Mouse (Mus musculus): ENCODE measurements at regions not wholly inside any gene's neighbourhood (a gene's known extent, or its start where the extent isn't known, plus 50 kb on each side); places are given as distances from the start of the nearest gene placed in this dataset.
"Not testable (repeated sequence)": the region's sequence is repeated elsewhere in the genome, so short reads cannot be mapped to it uniquely, and the experiment has no call there.

DNA sequence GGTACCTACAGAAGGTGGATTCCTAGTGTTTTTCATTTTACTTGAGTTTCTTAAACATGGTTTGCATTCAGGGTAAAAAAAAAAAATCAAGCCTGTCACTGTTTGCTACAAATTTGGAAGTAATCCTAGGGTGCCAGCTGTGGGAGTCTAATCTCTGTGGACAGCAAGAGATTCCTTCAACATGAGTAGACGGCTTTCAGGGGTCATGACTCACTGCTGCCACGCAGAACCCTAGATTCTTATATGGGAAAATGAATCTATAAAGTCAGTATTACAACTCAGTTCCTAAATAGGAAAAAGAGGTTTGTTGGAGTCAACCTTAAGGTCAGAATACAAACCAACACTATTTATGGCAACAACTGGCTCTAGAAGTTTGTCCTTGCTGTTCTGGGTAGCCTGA, 310.1 kb upstream of the Pkdcc start:
- WGBS, result 76% methylated on average over 2 of the region's 2 CpGs
- DNase-seq (ENCODE audit: low read depth, low spot score), result no peak

DNA sequence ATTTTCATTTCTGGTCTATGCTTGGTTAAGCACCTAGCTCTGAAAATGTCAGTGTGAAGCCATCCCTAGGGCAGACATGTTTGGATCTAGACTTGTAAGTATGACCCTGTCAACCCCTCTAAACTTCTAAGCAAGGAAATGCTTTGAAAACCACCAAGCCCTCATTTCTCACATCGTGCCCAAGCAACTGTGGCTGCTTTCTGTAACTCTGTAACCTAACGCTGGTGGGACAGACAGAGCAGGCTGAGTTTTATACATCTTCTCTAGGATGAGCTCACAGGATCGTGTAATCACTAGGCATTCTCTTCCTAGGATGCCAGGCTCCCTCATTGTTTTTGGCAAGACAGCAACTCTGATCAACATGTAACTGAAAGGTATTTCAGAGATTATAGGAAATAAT, 309.6 kb upstream of the Pkdcc start:
- DNase-seq (ENCODE audit: low read depth, low spot score), result no peak
- 59% methylated on average over 3 of the region's 3 CpGs for WGBS

DNA sequence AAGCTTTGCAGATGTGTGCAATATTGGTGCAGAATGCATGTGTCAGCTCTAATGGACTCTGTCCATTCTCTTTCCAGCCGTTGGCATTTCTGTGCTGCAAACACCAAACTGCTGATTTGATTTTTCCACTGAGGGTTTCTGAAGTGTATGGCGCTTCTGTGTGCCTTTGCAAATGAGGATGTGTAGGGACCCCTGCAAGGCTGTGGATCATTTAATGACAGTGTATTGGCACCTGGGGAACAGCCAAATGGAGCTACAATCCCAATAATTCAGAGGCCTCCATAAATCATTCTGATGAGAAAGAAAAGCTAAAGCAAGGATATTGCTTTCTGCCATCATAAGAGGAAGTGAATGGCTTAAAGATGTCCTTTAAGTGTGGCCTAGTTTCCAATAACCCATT, 305.9 kb upstream of the Pkdcc start:
- 64% methylated on average over 2 of the region's 2 CpGs for WGBS
- DNase-seq (ENCODE audit: low read depth, low spot score), result no peak

- not testable (repeated sequence) for DNase-seq (ENCODE audit: low read depth, low spot score)
- 59% methylated on average over 4 of the region's 4 CpGs for WGBS
Observed at GRCm38 (mm10) chr17:82922986-82923385, 292.1 kb upstream of the Pkdcc start.

DNA sequence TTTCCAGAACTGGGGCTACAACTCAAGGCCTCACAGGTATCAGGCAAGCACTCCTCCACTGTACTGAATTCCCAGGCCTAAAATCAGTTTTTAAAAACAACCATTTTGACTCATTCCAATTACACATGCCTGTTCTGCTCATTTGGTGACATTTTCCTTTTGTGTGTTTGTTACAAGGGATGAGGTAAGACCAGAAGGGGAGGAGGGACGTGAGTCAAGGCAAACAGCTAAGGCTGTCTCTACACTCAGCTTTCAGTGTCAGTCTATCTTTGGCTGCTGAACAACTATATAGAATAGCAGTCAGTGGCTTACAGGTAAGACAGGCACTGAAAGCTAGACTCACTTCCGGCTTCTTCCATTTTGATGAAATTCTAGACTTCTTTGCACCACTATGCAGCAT, 289.3 kb upstream of the Pkdcc start:
- WGBS, result 68% methylated on average over 2 of the region's 2 CpGs

GRCm38 (mm10) chr17:82927681-82928080, 287.4 kb upstream of the Pkdcc start:
- DNase-seq (ENCODE audit: low read depth, low spot score), result no peak
- WGBS, result 87% methylated on average over 3 of the region's 3 CpGs

More for the DNA sequence above, 289.3 kb upstream of the Pkdcc start:
- no peak for DNase-seq (ENCODE audit: low read depth, low spot score)

- DNase-seq (ENCODE audit: low read depth, low spot score), result no peak
- WGBS, result 79% methylated on average over 3 of the region's 3 CpGs
Observed at GRCm38 (mm10) chr17:82929511-82929910, 285.6 kb upstream of the Pkdcc start.

GRCm38 (mm10) chr17:82930738-82931137, 284.4 kb upstream of the Pkdcc start:
- WGBS, result 34% methylated on average over 1 of the region's 1 CpGs

DNA sequence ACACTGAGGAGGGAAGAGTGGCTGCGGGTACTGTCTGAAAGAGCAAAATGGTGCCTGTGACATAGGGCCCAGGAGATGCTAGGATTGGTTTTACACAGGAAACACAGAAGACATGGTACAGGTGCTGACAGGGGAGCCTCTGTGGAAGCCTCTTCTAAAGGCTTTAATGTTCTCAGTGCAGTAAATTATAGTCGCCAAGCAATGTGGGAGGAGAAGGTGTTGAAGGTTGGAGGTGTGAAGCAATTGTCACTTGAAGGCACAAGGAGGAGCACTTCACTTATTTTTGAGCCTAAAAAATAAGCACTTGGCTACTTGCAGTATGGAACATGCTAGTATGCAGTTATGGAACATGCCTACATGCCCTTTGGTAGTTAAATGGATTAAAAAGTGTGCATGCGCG, 283.6 kb upstream of the Pkdcc start:
- WGBS, result 89% methylated on average over 4 of the region's 4 CpGs
- DNase-seq (ENCODE audit: low read depth, low spot score), result no peak

More at GRCm38 (mm10) chr17:82930738-82931137, 284.4 kb upstream of the Pkdcc start:
- DNase-seq (ENCODE audit: low read depth, low spot score), result no peak

DNA sequence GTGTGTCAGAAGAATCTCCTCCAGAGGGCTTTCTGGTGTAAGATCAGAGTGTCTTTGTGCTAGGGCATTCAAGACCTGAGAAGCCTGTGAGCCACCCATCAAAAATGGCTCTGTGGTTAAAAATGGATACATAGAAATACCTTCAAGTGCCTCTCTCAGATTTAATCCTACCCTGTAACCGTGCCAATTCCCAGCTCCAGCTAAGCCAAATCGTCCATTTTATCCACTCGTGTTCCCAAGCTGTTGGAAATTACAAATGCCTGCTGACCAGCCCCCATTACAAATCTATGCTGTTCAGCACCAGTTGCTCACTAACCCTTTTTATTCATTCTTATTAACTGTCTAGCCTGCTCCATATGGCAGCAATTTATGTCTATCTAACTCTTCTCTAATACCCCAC, 278.3 kb upstream of the Pkdcc start:
- 65% methylated on average over 3 of the region's 3 CpGs for WGBS

DNA sequence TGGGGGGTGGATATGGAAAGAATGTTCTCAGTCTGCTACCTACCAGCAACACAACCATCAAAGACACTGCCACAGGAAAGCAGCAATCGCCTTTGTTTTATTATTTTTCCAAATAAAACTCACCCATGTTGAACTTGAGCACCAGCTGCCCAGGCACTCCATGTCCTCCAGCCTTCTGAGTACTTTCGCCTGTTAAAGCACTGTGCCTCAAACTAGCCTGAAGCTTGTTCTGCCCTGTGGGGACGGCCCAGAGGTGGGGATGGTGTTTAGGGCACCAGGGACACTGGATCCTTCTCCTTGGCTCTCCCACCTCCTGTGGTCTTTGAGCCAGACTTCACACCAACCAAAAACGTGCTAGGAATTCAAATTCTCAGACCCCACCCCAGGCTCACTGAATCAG, 269.0 kb upstream of the Pkdcc start:
- 44% methylated on average over 4 of the region's 4 CpGs for WGBS
- DNase-seq (ENCODE audit: low read depth, low spot score), result no peak

More for the DNA sequence above, 278.3 kb upstream of the Pkdcc start:
- DNase-seq (ENCODE audit: low read depth, low spot score), result no peak

GRCm38 (mm10) chr17:82949794-82950193, 265.3 kb upstream of the Pkdcc start:
- WGBS, result 80% methylated on average over 4 of the region's 4 CpGs

GRCm38 (mm10) chr17:82950268-82950667, 264.8 kb upstream of the Pkdcc start:
- WGBS, result 93% methylated on average over 14 of the region's 14 CpGs
- no peak for DNase-seq (ENCODE audit: low read depth, low spot score)

More at GRCm38 (mm10) chr17:82949794-82950193, 265.3 kb upstream of the Pkdcc start:
- no peak for DNase-seq (ENCODE audit: low read depth, low spot score)

- DNase-seq (ENCODE audit: low read depth, low spot score), result peak; percentile 11
- 38% methylated on average over 4 of the region's 4 CpGs for WGBS
Observed at GRCm38 (mm10) chr17:82957409-82957808, 257.7 kb upstream of the Pkdcc start.

- 57% methylated on average over 3 of the region's 3 CpGs for WGBS
- no peak for DNase-seq (ENCODE audit: low read depth, low spot score)
Observed at GRCm38 (mm10) chr17:82963374-82963773, 251.7 kb upstream of the Pkdcc start.

- DNase-seq (ENCODE audit: low read depth, low spot score), result no peak
- WGBS, result 56% methylated on average over 10 of the region's 10 CpGs
Observed at GRCm38 (mm10) chr17:82999710-83000109, 215.4 kb upstream of the Pkdcc start.

DNA sequence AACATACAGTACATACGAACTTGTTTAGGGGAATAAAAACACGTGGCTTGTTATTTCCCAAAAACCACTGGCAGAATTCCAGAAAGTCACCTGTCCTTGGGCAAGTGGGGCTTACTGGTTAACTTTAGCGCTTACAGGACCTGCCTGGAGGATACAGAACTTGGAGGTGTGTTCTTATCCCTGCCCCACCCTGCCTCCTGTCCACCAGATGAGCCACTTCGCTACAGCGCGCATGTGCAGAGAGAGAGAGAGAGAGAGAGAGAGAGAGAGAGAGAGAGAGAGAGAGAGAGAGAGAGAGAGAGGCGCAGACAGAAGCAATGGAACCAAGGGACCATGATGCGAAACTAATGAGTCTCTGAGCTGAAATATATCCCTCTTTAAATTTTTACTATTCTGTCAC, 214.7 kb upstream of the Pkdcc start:
- 46% methylated on average over 8 of the region's 8 CpGs for WGBS

DNA sequence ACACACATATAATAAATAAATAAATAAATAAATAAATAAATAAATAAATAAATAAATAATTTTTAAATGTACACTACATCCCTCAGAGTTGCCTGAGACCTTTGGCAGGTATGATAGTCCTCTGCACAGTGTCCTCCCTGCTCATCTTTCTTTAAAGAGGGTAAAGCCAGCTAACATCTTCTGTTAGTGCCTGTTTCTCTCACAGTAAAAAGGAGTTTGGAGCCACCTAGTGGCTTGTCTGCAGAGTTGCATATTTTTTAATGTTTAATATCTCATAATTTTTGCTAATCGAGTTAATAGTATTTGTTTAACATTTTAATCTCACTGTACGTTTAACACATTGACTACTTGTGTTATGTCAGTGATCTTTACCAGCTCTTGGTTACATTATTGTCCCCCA, 213.5 kb upstream of the Pkdcc start:
- no peak for DNase-seq (ENCODE audit: low read depth, low spot score)
- 4% methylated on average over 2 of the region's 2 CpGs for WGBS

More for the DNA sequence above, 214.7 kb upstream of the Pkdcc start:
- no peak for DNase-seq (ENCODE audit: low read depth, low spot score)

- DNase-seq (ENCODE audit: low read depth, low spot score), result no peak
- WGBS, result 97% methylated on average over 1 of the region's 1 CpGs
Observed at GRCm38 (mm10) chr17:83010845-83011244, 204.2 kb upstream of the Pkdcc start.

DNA sequence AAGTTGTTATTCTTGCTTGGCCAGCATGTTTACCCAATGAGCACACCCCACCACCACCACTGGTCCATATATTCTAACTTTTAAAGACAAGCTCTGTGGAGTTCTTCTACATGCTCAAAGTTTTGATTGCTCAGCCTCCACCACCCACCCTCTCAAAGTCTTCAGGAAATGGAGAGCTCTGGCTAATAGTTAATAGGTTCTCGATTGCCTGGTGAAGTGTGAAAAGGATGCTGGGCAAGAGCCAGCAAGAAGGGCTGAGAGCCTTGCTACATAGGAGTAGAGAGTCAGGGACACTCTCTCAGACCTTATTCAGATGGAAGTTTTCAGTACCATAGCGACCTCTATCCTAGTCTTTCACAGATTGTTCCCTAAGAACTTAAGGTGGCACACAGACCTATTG, 199.4 kb upstream of the Pkdcc start:
- no peak for DNase-seq (ENCODE audit: low read depth, low spot score)
- 48% methylated on average over 2 of the region's 2 CpGs for WGBS

DNA sequence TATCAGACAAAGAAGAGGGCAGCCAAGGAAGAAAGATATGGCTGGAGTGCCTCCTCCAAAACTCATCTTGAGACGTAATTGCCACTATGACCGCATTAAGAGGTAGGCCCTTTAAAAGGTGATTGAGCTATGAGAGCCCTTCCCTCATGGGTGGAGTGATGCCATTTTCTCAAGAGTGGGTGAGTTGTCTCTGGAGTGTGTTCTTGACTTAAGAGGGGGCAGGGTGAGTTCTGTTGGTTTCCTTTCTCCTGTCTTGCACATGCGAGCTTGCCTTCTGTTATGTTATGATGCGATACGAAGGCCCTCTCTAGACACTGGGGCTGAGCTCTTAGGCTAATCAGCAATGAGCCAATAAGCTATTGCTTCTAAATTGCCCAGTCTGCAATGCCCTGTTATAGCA, 198.2 kb upstream of the Pkdcc start:
- no peak for DNase-seq (ENCODE audit: low read depth, low spot score)
- WGBS, result 95% methylated on average over 5 of the region's 5 CpGs

- no peak for DNase-seq (ENCODE audit: low read depth, low spot score)
- 55% methylated on average over 5 of the region's 5 CpGs for WGBS
Observed at GRCm38 (mm10) chr17:83019267-83019666, 195.8 kb upstream of the Pkdcc start.
